Mouse (Mus musculus): ENCODE data around the gene Rhbdf2. TPM values are rescaled to one million over a fixed set of nuclear protein-coding genes. Genes with fewer than 3 reads are reported as not detected.

Gene Rhbdf2
- total and polyA plus RNA-seq, 3 experiments = 6.4 to 13.7 TPM; not detected in 1

GRCm38 (mm10) chr11:116554171-116554878 lies 72.5 kb downstream of the Rhbdf2 start (continued):
- TF ChIP-seq CTCF (IDR thresholded peaks at IDR 0.05 in 2 of 3, conservative IDR thresholded peaks at IDR 0.05 in 1 of 3; ENCODE audit: control insufficient read depth in 1 of 3, insufficient read depth in 1 of 3, low read depth in 2 of 3, low read length in 3 of 3, poor library complexity in 1 of 3, severe bottlenecking in 1 of 3) (peak; percentile 69 to 81 (median 81)), SIN3A (IDR thresholded peaks at IDR 0.05; ENCODE audit: low read length) (no peak), ELF1 (IDR thresholded peaks at IDR 0.05; ENCODE audit: low read depth, low read length) (no peak), MAX (IDR thresholded peaks at IDR 0.05; ENCODE audit: low read length) (no peak)

- no peak for DNase-seq (ENCODE audit: low read depth, low spot score)
- peaks cover 2 to 10% of the 10 kb centered on the region in 2 experiments; a peak in 3 of 4 replicates for H3K36me3 ChIP-seq (ENCODE audit: control insufficient read depth in 1 of 2, insufficient read depth in 2 of 2, low read length in 2 of 2)
- no peak overlapping the region for H3K9ac ChIP-seq (ENCODE audit: control insufficient read depth, low read depth, low read length, poor library complexity, severe bottlenecking)
- no peaks in the 10 kb centered on the region for H3K9me3 ChIP-seq (replicated peaks; ENCODE audit: insufficient read depth, low read length)
- TF ChIP-seq EP300 (IDR thresholded peaks at IDR 0.05; ENCODE audit: low read depth in 1 of 2, low read length in 2 of 2) (no peak), ZC3H11A (IDR thresholded peaks at IDR 0.05; ENCODE audit: low read depth, low read length) (no peak), MAFK (IDR thresholded peaks at IDR 0.05; ENCODE audit: borderline replicate concordance, low read depth, low read length) (no peak), TAL1 (IDR thresholded peaks at IDR 0.05; ENCODE audit: low read length) (no peak), USF1 (IDR thresholded peaks at IDR 0.05; ENCODE audit: low read depth, low read length) (no peak), ETS1 (IDR thresholded peaks at IDR 0.05; ENCODE audit: low read depth, low read length) (no peak), ZKSCAN1 (IDR thresholded peaks at IDR 0.05; ENCODE audit: low read depth, low read length) (no peak), SMC3 (IDR thresholded peaks at IDR 0.05; ENCODE audit: low read depth, low read length) (no peak), RAD21 (IDR thresholded peaks at IDR 0.05; ENCODE audit: low read depth, low read length) (no peak), USF2 (IDR thresholded peaks at IDR 0.05; ENCODE audit: borderline replicate concordance in 1 of 2, insufficient read depth in 1 of 2, low read depth in 1 of 2, low read length in 2 of 2) (no peak), MYC (IDR thresholded peaks at IDR 0.05; ENCODE audit: low read depth, low read length) (no peak), CHD2 (IDR thresholded peaks at IDR 0.05; ENCODE audit: low read length) (no peak)
- peaks cover 8 to 19% of the 10 kb centered on the region in 2 experiments; a peak in 3 of 4 replicates for H3K4me1 ChIP-seq (ENCODE audit: control insufficient read depth in 1 of 2, insufficient read depth in 2 of 2, low read length in 2 of 2)
- H3K4me3 ChIP-seq (ENCODE audit: control insufficient read depth in 1 of 2, insufficient read depth in 1 of 2, low read depth in 2 of 2, low read length in 2 of 2) = no peak overlapping the region
- H3K27ac ChIP-seq (ENCODE audit: control insufficient read depth, low read depth, low read length) = no peak overlapping the region
- H3K79me2 ChIP-seq (ENCODE audit: control insufficient read depth, insufficient read depth, low read length, poor library complexity) = peaks cover 13% of the 10 kb centered on the region
- no peaks in the 10 kb centered on the region for H3K27me3 ChIP-seq (ENCODE audit: control insufficient read depth in 1 of 2, insufficient read depth in 2 of 2, low read length in 2 of 2)
Measured at GRCm38 (mm10) chr11:116552194-116552593, 74.6 kb downstream of the Rhbdf2 start.

GRCm38 (mm10) chr11:116550748-116551147 lies 76.1 kb downstream of the Rhbdf2 start:
- no peak overlapping the region for H3K27ac ChIP-seq (ENCODE audit: control insufficient read depth, low read depth, low read length)
- no peaks in the 10 kb centered on the region for H3K9me3 ChIP-seq (replicated peaks; ENCODE audit: insufficient read depth, low read length)
- TF ChIP-seq MAFK (IDR thresholded peaks at IDR 0.05; ENCODE audit: borderline replicate concordance, low read depth, low read length) = no peak
- TF ChIP-seq E2F4 (IDR thresholded peaks at IDR 0.05; ENCODE audit: borderline replicate concordance, low read depth, low read length) = no peak
- no peak for TF ChIP-seq MYC (IDR thresholded peaks at IDR 0.05; ENCODE audit: low read depth, low read length)
- TF ChIP-seq ZKSCAN1 (IDR thresholded peaks at IDR 0.05; ENCODE audit: low read depth, low read length) = no peak
- no peak for TF ChIP-seq MXI1 (IDR thresholded peaks at IDR 0.05; ENCODE audit: low read depth, low read length)
- no peak for TF ChIP-seq SIN3A (IDR thresholded peaks at IDR 0.05; ENCODE audit: low read length)
- TF ChIP-seq BHLHE40 (IDR thresholded peaks at IDR 0.05; ENCODE audit: borderline replicate concordance, low read depth, low read length) = no peak
- TF ChIP-seq UBTF (IDR thresholded peaks at IDR 0.05; ENCODE audit: borderline replicate concordance, insufficient read depth, low read depth, low read length) = no peak
- no peak for TF ChIP-seq CTCF (IDR thresholded peaks at IDR 0.05 in 2 of 3, conservative IDR thresholded peaks at IDR 0.05 in 1 of 3; ENCODE audit: control insufficient read depth in 1 of 3, insufficient read depth in 1 of 3, low read depth in 2 of 3, low read length in 3 of 3, poor library complexity in 1 of 3, severe bottlenecking in 1 of 3)
- no peak for TF ChIP-seq MAZ (IDR thresholded peaks at IDR 0.05; ENCODE audit: low read depth, low read length)
- TF ChIP-seq POLR2A (IDR thresholded peaks at IDR 0.05; ENCODE audit: control insufficient read depth in 1 of 2, insufficient read depth in 1 of 2, low read depth in 1 of 2, low read length in 2 of 2, poor library complexity in 1 of 2) = no peak
- no peak for TF ChIP-seq RAD21 (IDR thresholded peaks at IDR 0.05; ENCODE audit: low read depth, low read length)
- TF ChIP-seq GABPA (IDR thresholded peaks at IDR 0.05; ENCODE audit: low read depth, low read length) = no peak
- H3K4me1 ChIP-seq (ENCODE audit: control insufficient read depth in 1 of 2, insufficient read depth in 2 of 2, low read length in 2 of 2) = peaks cover 8 to 19% of the 10 kb centered on the region in 2 experiments; a peak in 3 of 4 replicates
- no peaks in the 10 kb centered on the region for H3K27me3 ChIP-seq (ENCODE audit: control insufficient read depth in 1 of 2, insufficient read depth in 2 of 2, low read length in 2 of 2)
- H3K9ac ChIP-seq (ENCODE audit: control insufficient read depth, low read depth, low read length, poor library complexity, severe bottlenecking) = no peak overlapping the region
- H3K79me2 ChIP-seq (ENCODE audit: control insufficient read depth, insufficient read depth, low read length, poor library complexity) = peaks cover 8% of the 10 kb centered on the region
- no peak for DNase-seq (ENCODE audit: low read depth, low spot score)
- no peak overlapping the region for H3K4me3 ChIP-seq (ENCODE audit: control insufficient read depth in 1 of 2, insufficient read depth in 1 of 2, low read depth in 2 of 2, low read length in 2 of 2)
- H3K36me3 ChIP-seq (ENCODE audit: control insufficient read depth in 1 of 2, insufficient read depth in 2 of 2, low read length in 2 of 2) = peaks cover 2 to 10% of the 10 kb centered on the region in 2 experiments; a peak in 3 of 4 replicates
